Mouse (Mus musculus): ENCODE data around the gene Osgepl1. TPM values are rescaled to one million over a fixed set of nuclear protein-coding genes. Genes with fewer than 3 reads are reported as not detected.
"Not testable (repeated sequence)": the region's sequence is repeated elsewhere in the genome, so short reads cannot be mapped to it uniquely, and the experiment has no call there.

The Osgepl1 gene
- polyA plus RNA-seq, 1 experiment from 2014 or later: 25.2 TPM

DNA sequence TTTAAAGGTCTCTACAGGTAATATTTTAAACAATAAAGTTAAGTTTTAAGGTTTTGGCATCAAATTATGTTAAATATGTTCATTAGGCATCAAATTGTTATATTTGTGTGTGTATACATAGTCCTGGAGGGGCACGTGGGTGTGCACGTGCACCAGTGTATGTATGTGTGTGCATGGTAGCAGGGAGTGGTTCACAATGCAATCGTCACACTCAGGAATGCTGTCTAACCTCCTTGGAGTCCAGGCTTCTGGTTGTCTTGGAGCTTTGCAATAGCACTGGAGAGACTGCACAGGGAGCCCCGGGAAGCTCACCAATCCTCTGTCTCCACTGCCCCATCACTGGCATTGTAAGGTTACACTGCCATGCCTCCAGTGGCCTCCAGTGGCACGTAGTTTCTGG lies 9.8 kb downstream of the Osgepl1 start:
- H3K4me3 ChIP-seq (ENCODE audit: low read length): no peak overlapping the region
- no peak for ATAC-seq (ENCODE audit: low FRiP score, low TSS enrichment)
- no peak overlapping the region for H3K9ac ChIP-seq (ENCODE audit: low read depth, low read length)
- H3K4me1 ChIP-seq (ENCODE audit: control insufficient read depth, insufficient read depth, low read length): no peaks in the 10 kb centered on the region
- no peaks in the 10 kb centered on the region for H3K9me3 ChIP-seq (ENCODE audit: control insufficient read depth, low read length)
- no peak overlapping the region for H3K27ac ChIP-seq (ENCODE audit: low read depth, low read length)
- H3K4me2 ChIP-seq (replicated peaks; ENCODE audit: low read depth, low read length): no peak overlapping the region
- no peaks in the 10 kb centered on the region for H3K27me3 ChIP-seq (ENCODE audit: control insufficient read depth, insufficient read depth, low read length)
- WGBS: 94% methylated on average over 5 of the region's 5 CpGs
- peaks cover 18% of the 10 kb centered on the region; the same call in 1 of the 2 replicates for H3K36me3 ChIP-seq (ENCODE audit: control insufficient read depth, insufficient read depth, low read length)

DNA sequence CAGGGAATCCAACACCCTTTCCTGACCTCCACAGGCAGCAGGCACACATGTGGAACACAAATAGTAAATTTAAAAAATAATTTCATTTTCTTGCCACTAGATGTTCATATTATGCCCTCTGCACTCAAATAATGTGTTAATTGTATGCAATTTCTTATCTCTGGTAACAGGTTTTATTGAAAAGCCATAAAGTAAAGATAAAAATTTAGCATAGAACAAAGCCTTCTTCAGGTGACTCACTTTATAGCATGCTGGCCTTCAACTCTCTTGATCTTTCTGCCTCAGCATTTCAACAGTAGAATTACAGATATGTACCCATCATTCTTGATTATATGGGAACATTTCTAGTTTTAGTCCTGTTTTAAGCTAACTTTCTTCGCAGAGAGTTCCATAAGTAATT lies 10.9 kb downstream of the Osgepl1 start:
- Histone ChIP-seq H3K9me3 (ENCODE audit: control insufficient read depth, low read length) (no peaks in the 10 kb centered on the region), H3K4me2 (replicated peaks; ENCODE audit: low read depth, low read length) (no peak overlapping the region), H3K36me3 (ENCODE audit: control insufficient read depth, insufficient read depth, low read length) (peaks cover 14% of the 10 kb centered on the region; the same call in 1 of the 2 replicates), H3K4me3 (ENCODE audit: low read length) (no peak overlapping the region), H3K9ac (ENCODE audit: low read depth, low read length) (no peak overlapping the region), H3K27ac (ENCODE audit: low read depth, low read length) (no peak overlapping the region), H3K4me1 (ENCODE audit: control insufficient read depth, insufficient read depth, low read length) (no peaks in the 10 kb centered on the region), H3K27me3 (ENCODE audit: control insufficient read depth, insufficient read depth, low read length) (no peaks in the 10 kb centered on the region)
- ATAC-seq (ENCODE audit: low FRiP score, low TSS enrichment): no peak
- WGBS: 94% methylated on average over 1 of the region's 1 CpGs

DNA sequence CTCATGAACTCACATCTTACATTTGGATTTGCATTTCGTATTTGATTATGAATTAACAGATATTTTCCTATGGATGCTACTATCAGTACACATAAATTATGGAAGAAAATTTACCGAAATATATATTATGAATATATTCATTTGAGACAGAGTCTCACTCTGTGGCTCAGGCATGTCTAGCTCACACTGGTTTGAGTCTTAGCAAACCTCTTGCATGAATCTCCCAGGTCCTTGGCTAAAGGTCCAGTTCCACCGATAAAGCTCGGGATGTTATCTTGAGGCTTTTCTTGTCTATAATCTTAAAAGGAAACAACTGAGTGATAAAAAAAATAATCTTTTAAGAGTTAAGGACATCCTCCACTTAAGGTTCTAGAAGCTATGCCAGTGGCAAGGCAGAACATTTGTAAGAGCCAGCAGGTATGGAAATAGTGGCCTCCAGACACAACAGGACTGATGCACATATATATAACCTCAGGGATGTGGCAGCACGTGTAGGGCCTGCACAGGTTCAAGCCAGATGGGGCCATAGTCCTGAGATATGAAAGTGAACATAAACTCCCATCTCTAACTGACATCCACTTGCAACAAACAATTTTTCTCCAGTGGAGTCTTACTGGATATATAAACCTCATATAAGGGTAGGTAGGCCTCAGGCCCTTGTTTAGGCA lies 11.5 kb downstream of the Osgepl1 start:
- Histone ChIP-seq H3K27ac (ENCODE audit: low read depth, low read length) (no peak overlapping the region), H3K4me1 (ENCODE audit: control insufficient read depth, insufficient read depth, low read length) (no peaks in the 10 kb centered on the region), H3K4me3 (ENCODE audit: low read length) (no peak overlapping the region), H3K27me3 (ENCODE audit: control insufficient read depth, insufficient read depth, low read length) (no peaks in the 10 kb centered on the region), H3K36me3 (ENCODE audit: control insufficient read depth, insufficient read depth, low read length) (peaks cover 14% of the 10 kb centered on the region; the same call in 1 of the 2 replicates), H3K4me2 (replicated peaks; ENCODE audit: low read depth, low read length) (no peak overlapping the region), H3K9me3 (ENCODE audit: control insufficient read depth, low read length) (no peaks in the 10 kb centered on the region), H3K9ac (ENCODE audit: low read depth, low read length) (no peak overlapping the region)
- no peak for ATAC-seq (ENCODE audit: low FRiP score, low TSS enrichment)
- WGBS: 93% methylated on average over 5 of the region's 5 CpGs

DNA sequence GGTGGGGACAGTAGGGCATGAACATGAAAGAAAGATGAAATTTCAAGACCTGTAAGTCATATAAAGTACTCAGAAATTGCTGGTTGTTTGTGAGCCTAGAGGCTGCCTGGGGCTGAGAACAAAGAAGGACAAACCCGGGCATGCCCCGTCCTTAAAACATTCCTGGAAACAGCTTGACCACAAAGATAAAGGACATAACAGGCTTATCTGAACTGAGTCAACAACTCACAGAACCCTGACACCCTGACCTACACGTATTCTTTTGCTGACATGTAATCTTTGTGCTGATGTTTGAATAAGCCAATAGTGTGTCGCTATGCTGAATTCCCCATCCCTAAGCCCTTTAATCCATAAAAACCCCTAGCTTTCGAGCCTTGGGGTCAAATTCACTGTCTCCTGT lies 20.1 kb downstream of the Osgepl1 start:
- not testable (repeated sequence) for H3K9ac ChIP-seq (ENCODE audit: low read depth, low read length); H3K4me2 ChIP-seq (replicated peaks; ENCODE audit: low read depth, low read length); H3K27me3 ChIP-seq (ENCODE audit: control insufficient read depth, insufficient read depth, low read length); H3K4me1 ChIP-seq (ENCODE audit: control insufficient read depth, insufficient read depth, low read length); H3K27ac ChIP-seq (ENCODE audit: low read depth, low read length); H3K36me3 ChIP-seq (ENCODE audit: control insufficient read depth, insufficient read depth, low read length); H3K4me3 ChIP-seq (ENCODE audit: low read length); ATAC-seq (ENCODE audit: low FRiP score, low TSS enrichment); H3K9me3 ChIP-seq (ENCODE audit: control insufficient read depth, low read length)
- WGBS: 91% methylated on average over 5 of the region's 5 CpGs

DNA sequence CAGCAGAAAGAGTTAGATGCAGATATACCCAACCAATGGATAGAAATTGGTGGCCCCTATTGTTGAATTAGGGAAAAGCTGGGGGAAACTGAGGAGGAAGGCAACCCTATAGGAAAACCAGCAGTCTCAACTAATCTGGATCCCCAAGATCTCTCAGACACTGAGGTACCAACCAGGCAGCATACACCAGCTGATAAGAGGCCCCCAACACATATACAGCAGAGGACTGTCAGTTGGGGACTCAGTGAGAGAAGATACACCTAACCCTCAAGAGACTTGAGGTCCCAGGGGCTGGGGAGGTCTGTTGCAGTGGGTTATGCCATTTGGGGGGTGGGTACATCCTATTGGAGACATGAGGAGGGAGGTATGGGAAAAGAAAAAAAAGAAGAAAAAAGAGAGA lies 22.0 kb downstream of the Osgepl1 start:
- Histone ChIP-seq H3K27ac (ENCODE audit: low read depth, low read length) (no peak overlapping the region), H3K27me3 (ENCODE audit: control insufficient read depth, insufficient read depth, low read length) (no peaks in the 10 kb centered on the region), H3K9me3 (ENCODE audit: control insufficient read depth, low read length) (no peaks in the 10 kb centered on the region), H3K4me2 (replicated peaks; ENCODE audit: low read depth, low read length) (no peak overlapping the region), H3K9ac (ENCODE audit: low read depth, low read length) (no peak overlapping the region), H3K4me3 (ENCODE audit: low read length) (no peak overlapping the region), H3K36me3 (ENCODE audit: control insufficient read depth, insufficient read depth, low read length) (no peaks in the 10 kb centered on the region), H3K4me1 (ENCODE audit: control insufficient read depth, insufficient read depth, low read length) (no peaks in the 10 kb centered on the region)
- no peak for ATAC-seq (ENCODE audit: low FRiP score, low TSS enrichment)

DNA sequence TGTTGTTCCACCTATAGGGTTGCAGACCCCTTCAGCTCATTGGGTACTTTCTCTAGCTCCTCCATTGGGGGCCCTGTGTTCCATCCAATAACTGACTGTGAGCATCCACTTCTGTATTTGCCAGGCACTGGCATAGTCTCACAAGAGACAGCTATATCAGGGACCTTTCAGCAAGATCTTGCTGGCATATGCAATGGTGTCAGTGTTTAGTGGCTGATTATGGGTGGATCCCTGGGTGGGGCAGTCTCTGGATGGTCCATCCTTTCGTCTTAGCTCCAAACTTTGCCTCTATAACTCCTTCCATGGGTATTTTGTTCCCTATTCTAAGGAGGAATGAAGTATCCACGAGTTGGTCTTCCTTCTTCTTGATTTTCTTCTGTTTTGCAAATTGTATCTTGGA lies 24.0 kb downstream of the Osgepl1 start:
- H3K36me3 ChIP-seq (ENCODE audit: control insufficient read depth, insufficient read depth, low read length): peaks cover 10% of the 10 kb centered on the region; the same call in 1 of the 2 replicates
- not testable (repeated sequence) for H3K27me3 ChIP-seq (ENCODE audit: control insufficient read depth, insufficient read depth, low read length); H3K27ac ChIP-seq (ENCODE audit: low read depth, low read length); H3K4me1 ChIP-seq (ENCODE audit: control insufficient read depth, insufficient read depth, low read length); H3K9me3 ChIP-seq (ENCODE audit: control insufficient read depth, low read length); H3K4me2 ChIP-seq (replicated peaks; ENCODE audit: low read depth, low read length); H3K4me3 ChIP-seq (ENCODE audit: low read length); ATAC-seq (ENCODE audit: low FRiP score, low TSS enrichment); H3K9ac ChIP-seq (ENCODE audit: low read depth, low read length)
- 69% methylated on average over 2 of the region's 2 CpGs for WGBS

DNA sequence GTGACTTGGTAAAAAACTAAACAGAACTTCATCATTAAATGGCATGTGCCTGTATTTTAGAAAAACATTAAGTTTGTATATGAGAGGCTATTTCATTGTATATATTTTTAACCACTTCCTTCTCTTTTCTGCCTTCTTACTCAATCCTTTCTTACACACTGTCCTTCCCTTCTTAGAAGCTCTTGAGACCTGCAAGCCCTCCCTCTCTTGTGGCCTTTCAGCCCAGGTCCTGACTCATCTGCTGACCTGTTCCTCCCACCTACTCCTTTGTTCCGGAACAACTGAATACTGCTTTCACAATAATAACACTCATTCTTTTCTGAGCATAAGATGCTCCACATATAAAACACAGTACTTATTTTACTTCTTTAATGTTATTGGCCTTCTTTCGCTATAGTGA lies 27.6 kb downstream of the Osgepl1 start:
- H3K27me3 ChIP-seq (ENCODE audit: control insufficient read depth, insufficient read depth, low read length): no peaks in the 10 kb centered on the region
- no peak overlapping the region for H3K9ac ChIP-seq (ENCODE audit: low read depth, low read length)
- H3K27ac ChIP-seq (ENCODE audit: low read depth, low read length): no peak overlapping the region
- H3K36me3 ChIP-seq (ENCODE audit: control insufficient read depth, insufficient read depth, low read length): peaks cover 33% of the 10 kb centered on the region
- ATAC-seq (ENCODE audit: low FRiP score, low TSS enrichment): no peak
- 99% methylated on average over 2 of the region's 2 CpGs for WGBS
- no peak overlapping the region for H3K4me2 ChIP-seq (replicated peaks; ENCODE audit: low read depth, low read length)
- H3K4me1 ChIP-seq (ENCODE audit: control insufficient read depth, insufficient read depth, low read length): no peaks in the 10 kb centered on the region
- H3K9me3 ChIP-seq (ENCODE audit: control insufficient read depth, low read length): peaks cover 13% of the 10 kb centered on the region
- no peak overlapping the region for H3K4me3 ChIP-seq (ENCODE audit: low read length)

DNA sequence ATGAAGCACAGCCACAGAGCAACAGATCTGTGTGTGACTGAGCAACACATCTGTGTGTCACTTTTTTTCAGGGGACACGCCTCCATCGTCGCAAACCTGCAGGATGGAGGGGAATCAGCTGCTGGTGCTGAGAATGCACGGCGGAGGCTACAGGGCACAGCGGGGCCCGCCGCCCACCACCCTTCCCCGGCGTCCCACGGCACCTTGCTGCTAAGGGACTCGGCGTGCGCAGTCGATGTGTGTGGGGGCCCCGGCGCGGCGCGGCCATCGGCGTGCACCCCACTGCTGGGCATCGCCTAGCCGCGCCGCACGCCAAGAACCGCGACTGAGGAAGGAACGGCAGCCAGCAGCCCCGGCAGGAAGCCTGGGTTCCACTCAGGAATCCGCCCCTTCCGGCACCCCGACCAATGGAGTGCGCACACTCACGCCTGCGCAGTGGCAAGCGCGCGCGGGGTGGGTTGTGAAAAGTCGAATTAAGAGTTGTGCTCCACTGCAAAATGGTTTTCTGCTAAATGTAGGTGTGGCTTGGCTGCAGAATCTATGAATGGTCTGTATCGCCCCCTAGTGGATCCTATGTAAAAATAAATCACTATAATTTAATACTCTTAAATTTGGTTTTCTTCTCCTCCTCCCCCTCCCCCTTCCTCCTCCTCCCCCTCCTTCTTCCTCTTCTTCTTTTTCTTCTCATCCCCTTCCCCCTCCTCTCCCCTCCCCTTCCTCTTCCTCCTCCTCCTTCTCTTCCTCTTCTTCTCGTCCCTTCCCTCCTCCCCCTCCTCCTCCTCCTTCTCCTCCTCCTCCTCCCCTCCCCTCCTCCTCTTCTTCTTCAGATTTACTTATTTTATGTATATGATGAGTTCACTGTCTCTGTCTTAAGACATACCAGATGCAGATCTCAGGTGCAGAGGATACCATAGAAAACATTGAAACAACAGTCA lies 39.2 kb downstream of the Osgepl1 start, which contains the start of the genes Asdurf, Gm28551 and Asnsd1:
Gene Asdurf, minus strand, starts transcription at position 293 of the 935 bp plus-strand sequence.
Gene Gm28551, minus strand, starts transcription at position 341 of the 935 bp plus-strand sequence.
Gene Asnsd1, minus strand, starts transcription at position 426 of the 935 bp plus-strand sequence.
- no peaks in the 10 kb centered on the region for H3K27me3 ChIP-seq (ENCODE audit: control insufficient read depth, insufficient read depth, low read length)
- under 1% methylated on average over 44 of the region's 44 CpGs for WGBS
- H3K27ac ChIP-seq (ENCODE audit: low read depth, low read length): peak within 1 kb of the TSS; percentile 88
- peaks cover 15% of the 10 kb centered on the region for H3K36me3 ChIP-seq (ENCODE audit: control insufficient read depth, insufficient read depth, low read length)
- peak; percentile 100 for ATAC-seq (ENCODE audit: low FRiP score, low TSS enrichment)
- H3K4me3 ChIP-seq (ENCODE audit: low read length): peak within 1 kb of the TSS; percentile 83
- H3K4me2 ChIP-seq (replicated peaks; ENCODE audit: low read depth, low read length): peak within 1 kb of the TSS; percentile 48
- peak within 1 kb of the TSS; percentile 88 for H3K9ac ChIP-seq (ENCODE audit: low read depth, low read length)
- no peaks in the 10 kb centered on the region; the same call in 1 of the 2 replicates for H3K9me3 ChIP-seq (ENCODE audit: control insufficient read depth, low read length)
- 0 out of 2 replicates have a peak, but pooled peaks cover 7% of the 10 kb centered on the region for H3K4me1 ChIP-seq (ENCODE audit: control insufficient read depth, insufficient read depth, low read length)

DNA sequence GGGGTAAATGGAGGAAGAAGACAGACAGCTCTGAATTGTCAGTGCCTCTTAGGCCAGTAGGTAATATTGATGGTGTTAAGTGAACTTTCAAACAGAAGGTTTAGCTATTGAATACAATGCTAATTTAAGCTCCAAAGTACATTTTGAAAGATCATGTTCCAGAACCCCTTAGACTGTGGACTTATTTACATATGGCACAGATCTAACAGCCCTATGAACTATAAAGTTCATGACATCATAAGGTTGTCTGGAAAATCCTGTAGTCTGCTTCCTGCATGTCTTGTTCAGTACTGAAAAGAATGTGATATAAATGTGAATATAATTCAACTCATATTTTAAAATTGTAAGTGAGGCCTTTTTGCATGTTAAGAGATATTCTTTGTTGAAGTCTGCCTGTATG lies 45.6 kb downstream of the Osgepl1 start:
- H3K27ac ChIP-seq (ENCODE audit: low read depth, low read length): no peak overlapping the region
- no peak overlapping the region for H3K9ac ChIP-seq (ENCODE audit: low read depth, low read length)
- H3K4me2 ChIP-seq (replicated peaks; ENCODE audit: low read depth, low read length): no peak overlapping the region
- no peak overlapping the region for H3K4me3 ChIP-seq (ENCODE audit: low read length)
- ATAC-seq (ENCODE audit: low FRiP score, low TSS enrichment): no peak
- no peaks in the 10 kb centered on the region for H3K27me3 ChIP-seq (ENCODE audit: control insufficient read depth, insufficient read depth, low read length)
- H3K9me3 ChIP-seq (ENCODE audit: control insufficient read depth, low read length): no peaks in the 10 kb centered on the region
- no peaks in the 10 kb centered on the region for H3K36me3 ChIP-seq (ENCODE audit: control insufficient read depth, insufficient read depth, low read length)
- H3K4me1 ChIP-seq (ENCODE audit: control insufficient read depth, insufficient read depth, low read length): no peaks in the 10 kb centered on the region

All from kidney, embryonic 14.5 days (tissue).